Mouse (Mus musculus): Measurements from ENCODE around the gene Mfap1b. TPM values are rescaled to one million over a fixed set of nuclear protein-coding genes. Genes with fewer than 3 reads are reported as not detected.

The Mfap1b gene
- total and polyA plus RNA-seq, 3 experiments = 19.1 to 20.3 TPM; not detected in 1

DNA sequence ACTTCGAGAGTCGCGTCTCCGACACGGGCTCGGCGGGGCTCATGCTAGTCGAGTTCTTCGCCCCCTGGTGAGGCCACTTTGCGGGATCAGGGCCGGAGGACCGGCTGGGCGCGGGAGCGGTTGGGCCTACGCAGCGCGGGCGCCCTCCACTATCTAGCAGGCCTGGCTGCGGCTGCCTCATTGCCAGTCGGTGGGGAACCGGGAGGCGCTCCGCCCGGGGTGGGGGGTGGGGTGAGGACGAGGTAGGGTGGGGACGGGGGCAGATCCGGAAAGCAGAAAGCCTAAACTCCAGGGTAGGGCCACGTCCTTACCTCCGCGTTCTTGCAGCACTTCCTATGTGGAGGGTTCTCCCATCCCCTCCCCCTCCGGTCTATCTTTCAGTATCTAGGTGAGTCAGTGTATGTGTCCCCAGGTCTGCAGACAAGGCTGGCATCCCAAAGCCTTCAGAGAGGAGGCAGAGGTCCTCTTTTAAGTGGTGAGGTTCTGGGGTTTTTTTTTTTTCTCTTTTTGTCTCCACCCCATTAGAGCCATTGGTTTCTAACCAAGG is 59.7 kb downstream of the Mfap1b start (continued):
- no peak for TF ChIP-seq TBP (IDR thresholded peaks at IDR 0.05; ENCODE audit: low read depth, low read length)
- TF ChIP-seq POLR2AphosphoS2 (IDR thresholded peaks at IDR 0.05; ENCODE audit: low read length) = no peak
- no peak for TF ChIP-seq E2F4 (IDR thresholded peaks at IDR 0.05; ENCODE audit: borderline replicate concordance, low read depth, low read length)
- peak; percentile 56 for TF ChIP-seq SIN3A (IDR thresholded peaks at IDR 0.05; ENCODE audit: low read length)
- peak; percentile 41 for TF ChIP-seq ZNF384 (IDR thresholded peaks at IDR 0.05; ENCODE audit: low read depth, low read length)
- TF ChIP-seq ETS1 (IDR thresholded peaks at IDR 0.05; ENCODE audit: low read depth, low read length) = 0 out of 2 replicates have a peak, but pooled peaks have one; percentile 21
- TF ChIP-seq GABPA (IDR thresholded peaks at IDR 0.05; ENCODE audit: low read depth, low read length) = no peak
- no peak for TF ChIP-seq HCFC1 (IDR thresholded peaks at IDR 0.05; ENCODE audit: low read depth, low read length)
- peak; percentile 22; the same call in 1 of the 2 replicates for TF ChIP-seq ELF1 (IDR thresholded peaks at IDR 0.05; ENCODE audit: low read depth, low read length)
- no peak for TF ChIP-seq USF1 (IDR thresholded peaks at IDR 0.05; ENCODE audit: low read depth, low read length)
- TF ChIP-seq MXI1 (IDR thresholded peaks at IDR 0.05; ENCODE audit: low read depth, low read length) = no peak

DNA sequence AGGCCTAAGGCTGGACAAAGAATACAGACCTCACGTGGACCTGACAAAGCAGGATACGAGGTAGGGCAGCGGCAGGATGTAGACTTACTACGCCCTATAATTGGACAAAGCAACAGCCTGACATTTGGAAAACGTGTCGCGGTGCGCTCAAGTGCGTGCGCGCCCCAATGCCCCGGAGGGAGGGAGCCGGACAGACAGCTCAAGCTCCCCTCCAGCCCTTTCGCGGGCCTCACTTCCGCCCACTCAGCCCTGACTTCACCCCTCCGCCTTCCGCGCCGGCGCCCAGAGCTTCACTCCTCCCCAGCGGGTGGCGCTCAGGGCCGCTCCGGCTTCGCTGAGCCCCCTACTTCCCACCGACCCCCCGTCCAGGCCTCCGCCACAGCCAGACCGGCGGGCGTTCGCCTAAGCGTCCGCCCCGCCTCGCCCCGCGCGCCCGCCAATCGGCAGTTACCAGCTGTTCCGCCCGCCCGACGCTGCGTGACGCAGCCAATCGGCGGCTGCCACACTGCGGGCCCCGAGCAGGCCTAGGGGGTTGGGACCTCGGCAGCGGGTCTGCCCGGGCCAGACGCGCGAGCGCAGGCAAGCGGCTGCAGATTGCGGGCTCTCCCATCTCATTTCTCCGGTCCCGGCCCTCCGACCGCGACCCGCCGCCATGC is 60.4 kb downstream of the Mfap1b start, which contains the start of the genes Pdia3 and Catsper2:
TSS of gene Pdia3 (plus strand) at position 389 of the 656 bp plus-strand sequence.
TSS of gene Catsper2 (minus strand) at position 406 of the 656 bp plus-strand sequence.
- Histone ChIP-seq H3K79me2 (ENCODE audit: control insufficient read depth, insufficient read depth, low read length, poor library complexity) (peaks cover 43% of the 10 kb centered on the region), H3K27ac (ENCODE audit: control insufficient read depth, low read depth, low read length) (peak within 1 kb of the TSS; percentile 89), H3K9ac (ENCODE audit: control insufficient read depth, low read depth, low read length, poor library complexity, severe bottlenecking) (peak within 1 kb of the TSS; percentile 87), H3K4me3 (ENCODE audit: control insufficient read depth in 1 of 2, insufficient read depth in 1 of 2, low read depth in 2 of 2, low read length in 2 of 2) (peak within 1 kb of the TSS; percentile 84 to 100), H3K9me3 (replicated peaks; ENCODE audit: insufficient read depth, low read length) (no peaks in the 10 kb centered on the region), H3K27me3 (ENCODE audit: control insufficient read depth in 1 of 2, insufficient read depth in 2 of 2, low read length in 2 of 2) (no peaks in the 10 kb centered on the region), H3K4me1 (ENCODE audit: control insufficient read depth in 1 of 2, insufficient read depth in 2 of 2, low read length in 2 of 2) (peaks cover 0 to 7% of the 10 kb centered on the region in 2 experiments), H3K36me3 (ENCODE audit: control insufficient read depth in 1 of 2, insufficient read depth in 2 of 2, low read length in 2 of 2) (peaks cover 6 to 29% of the 10 kb centered on the region in 2 experiments)
- peak; percentile 97 for DNase-seq (ENCODE audit: low read depth, low spot score)
- TF ChIP-seq MAX (IDR thresholded peaks at IDR 0.05; ENCODE audit: low read length) = peak; percentile 67
- peak; percentile 95 for TF ChIP-seq NELFE (IDR thresholded peaks at IDR 0.05; ENCODE audit: low read depth, low read length)
- TF ChIP-seq ZC3H11A (IDR thresholded peaks at IDR 0.05; ENCODE audit: low read depth, low read length) = no peak
- TF ChIP-seq GATA1 (IDR thresholded peaks at IDR 0.05; ENCODE audit: low read depth, low read length) = no peak
- TF ChIP-seq CHD2 (IDR thresholded peaks at IDR 0.05; ENCODE audit: low read length) = peak; percentile 41
- TF ChIP-seq BHLHE40 (IDR thresholded peaks at IDR 0.05; ENCODE audit: borderline replicate concordance, low read depth, low read length) = no peak
- peak; percentile 56; the same call in 1 of the 2 replicates for TF ChIP-seq TBP (IDR thresholded peaks at IDR 0.05; ENCODE audit: low read depth, low read length)
- peak in 2 of 3 experiments; percentile 18 to 37; a peak in 4 of 6 replicates for TF ChIP-seq CTCF (IDR thresholded peaks at IDR 0.05 in 2 of 3, conservative IDR thresholded peaks at IDR 0.05 in 1 of 3; ENCODE audit: control insufficient read depth in 1 of 3, insufficient read depth in 1 of 3, low read depth in 2 of 3, low read length in 3 of 3, poor library complexity in 1 of 3, severe bottlenecking in 1 of 3)
- TF ChIP-seq TCF12 (IDR thresholded peaks at IDR 0.05; ENCODE audit: low read depth, low read length) = peak; percentile 62
- TF ChIP-seq CHD1 (IDR thresholded peaks at IDR 0.05; ENCODE audit: low read depth, low read length) = no peak
- peak; percentile 91 to 95 for TF ChIP-seq POLR2A (IDR thresholded peaks at IDR 0.05; ENCODE audit: control insufficient read depth in 1 of 2, insufficient read depth in 1 of 2, low read depth in 1 of 2, low read length in 2 of 2, poor library complexity in 1 of 2)
- TF ChIP-seq RAD21 (IDR thresholded peaks at IDR 0.05; ENCODE audit: low read depth, low read length) = no peak; the same call in 1 of the 2 replicates
- TF ChIP-seq ZMIZ1 (IDR thresholded peaks at IDR 0.05; ENCODE audit: low read depth, low read length) = peak; percentile 96
- TF ChIP-seq ZKSCAN1 (IDR thresholded peaks at IDR 0.05; ENCODE audit: low read depth, low read length) = no peak
- peak; percentile 67 for TF ChIP-seq NRF1 (IDR thresholded peaks at IDR 0.05; ENCODE audit: insufficient read depth, low read depth, low read length, poor library complexity, severe bottlenecking)
- TF ChIP-seq TAL1 (IDR thresholded peaks at IDR 0.05; ENCODE audit: low read length) = no peak
- peak; percentile 87; the same call in 1 of the 2 replicates for TF ChIP-seq POLR2AphosphoS2 (IDR thresholded peaks at IDR 0.05; ENCODE audit: low read length)
- TF ChIP-seq EP300 (IDR thresholded peaks at IDR 0.05; ENCODE audit: low read depth in 1 of 2, low read length in 2 of 2) = peak in 1 of 2 experiments; percentile 24; a peak in 2 of 4 replicates
- TF ChIP-seq POLR2AphosphoS5 (IDR thresholded peaks at IDR 0.05; ENCODE audit: borderline replicate concordance, low read depth, low read length) = no peak
- TF ChIP-seq ETS1 (IDR thresholded peaks at IDR 0.05; ENCODE audit: low read depth, low read length) = no peak
- no peak for TF ChIP-seq MAFK (IDR thresholded peaks at IDR 0.05; ENCODE audit: borderline replicate concordance, low read depth, low read length)
- TF ChIP-seq MXI1 (IDR thresholded peaks at IDR 0.05; ENCODE audit: low read depth, low read length) = peak; percentile 84
- TF ChIP-seq HCFC1 (IDR thresholded peaks at IDR 0.05; ENCODE audit: low read depth, low read length) = peak; percentile 85
- peak; percentile 62; the same call in 1 of the 2 replicates for TF ChIP-seq MYC (IDR thresholded peaks at IDR 0.05; ENCODE audit: low read depth, low read length)
- TF ChIP-seq USF2 (IDR thresholded peaks at IDR 0.05; ENCODE audit: borderline replicate concordance in 1 of 2, insufficient read depth in 1 of 2, low read depth in 1 of 2, low read length in 2 of 2) = no peak
- no peak; the same call in 1 of the 2 replicates for TF ChIP-seq MAZ (IDR thresholded peaks at IDR 0.05; ENCODE audit: low read depth, low read length)
- TF ChIP-seq SMC3 (IDR thresholded peaks at IDR 0.05; ENCODE audit: low read depth, low read length) = peak; percentile 24; the same call in 1 of the 2 replicates

All from MEL (cell line).